Mouse (Mus musculus) urinary bladder, postnatal 36 days (tissue): ENCODE results near the gene Rnf20.
"Not testable (repeated sequence)": the region's sequence is repeated elsewhere in the genome, so short reads cannot be mapped to it uniquely, and the experiment has no call there.

Experiments
- DNase-seq, 2 experiments: peaks; one replicate each; pipeline ENCODE4 v3.0.0; 2022; ENCODE audit warnings: low spot score in 2 of 2, mixed read lengths in 1 of 2

The Rnf20 gene

DNA sequence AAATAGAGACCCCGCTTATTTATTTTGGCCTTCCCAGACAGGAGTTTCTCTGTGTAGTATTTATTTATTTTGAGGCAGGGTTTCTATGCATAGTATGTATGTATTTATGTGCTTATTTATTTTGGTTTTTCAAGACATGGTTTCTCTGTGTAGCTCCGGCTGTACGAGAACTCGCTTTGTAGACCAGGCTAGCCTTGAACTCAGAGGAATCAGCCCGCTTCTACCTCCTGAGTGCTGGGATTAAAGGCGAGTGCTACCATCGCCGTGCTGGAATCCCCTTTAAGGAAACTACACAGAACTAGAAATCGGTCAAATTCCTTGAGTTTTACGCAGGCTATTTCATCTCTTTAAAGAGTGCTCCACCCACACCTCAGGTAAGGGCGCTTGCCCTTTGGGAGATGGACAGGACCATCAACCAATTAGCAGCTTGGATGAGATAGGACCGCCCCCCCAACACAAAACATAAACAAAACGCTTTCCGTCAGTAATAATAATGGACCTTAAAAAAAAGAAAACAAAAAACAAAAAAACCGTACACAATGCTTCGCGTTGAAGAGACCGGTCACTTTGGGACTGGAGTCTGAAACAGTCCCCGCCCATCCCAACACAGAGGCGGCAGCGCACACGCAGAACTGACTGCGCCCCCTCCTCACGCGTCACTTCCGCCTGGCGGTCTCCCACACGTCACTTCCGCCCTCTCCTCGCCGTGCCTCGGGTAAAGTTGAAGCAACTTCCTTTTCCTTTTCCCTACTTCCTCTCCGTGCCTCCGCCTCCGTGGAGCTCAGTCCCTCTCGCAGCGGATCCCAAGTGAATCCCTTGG, at the start of gene Rnf20:
Rnf20 (plus strand) TSS at position 688 of the 820 bp plus-strand sequence.
- DNase-seq, result peak; percentile 92 to 97

GRCm38 (mm10) chr4:49583965-49584831, 47.6 kb upstream of the Rnf20 start:
- peak in 1 of 2 experiments; percentile 43 for DNase-seq

GRCm38 (mm10) chr4:49585524-49586101, 46.2 kb upstream of the Rnf20 start:
- peak in 1 of 2 experiments; percentile 18 for DNase-seq

GRCm38 (mm10) chr4:49586811-49587210, 45.0 kb upstream of the Rnf20 start:
- no peak for DNase-seq

- no peak for DNase-seq
Measured at GRCm38 (mm10) chr4:49590152-49590551, 41.7 kb upstream of the Rnf20 start.

DNA sequence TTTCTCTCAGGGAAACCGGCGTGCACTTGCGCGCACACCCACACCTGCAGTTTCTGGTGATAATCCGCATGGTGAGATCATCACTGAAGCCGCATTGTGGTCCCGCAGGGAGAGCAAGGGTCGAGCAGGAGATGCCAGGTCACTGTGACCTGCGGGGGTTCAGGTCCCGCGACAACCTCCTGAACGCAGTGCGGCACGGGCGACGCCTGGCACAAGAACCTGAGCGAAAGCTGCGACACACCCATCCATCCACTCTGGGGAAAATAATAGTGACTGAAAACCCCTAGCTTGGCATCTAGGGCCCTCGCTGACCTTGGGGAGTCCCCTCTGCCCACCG, 35.0 kb upstream of the Rnf20 start:
- DNase-seq, result no peak

DNA sequence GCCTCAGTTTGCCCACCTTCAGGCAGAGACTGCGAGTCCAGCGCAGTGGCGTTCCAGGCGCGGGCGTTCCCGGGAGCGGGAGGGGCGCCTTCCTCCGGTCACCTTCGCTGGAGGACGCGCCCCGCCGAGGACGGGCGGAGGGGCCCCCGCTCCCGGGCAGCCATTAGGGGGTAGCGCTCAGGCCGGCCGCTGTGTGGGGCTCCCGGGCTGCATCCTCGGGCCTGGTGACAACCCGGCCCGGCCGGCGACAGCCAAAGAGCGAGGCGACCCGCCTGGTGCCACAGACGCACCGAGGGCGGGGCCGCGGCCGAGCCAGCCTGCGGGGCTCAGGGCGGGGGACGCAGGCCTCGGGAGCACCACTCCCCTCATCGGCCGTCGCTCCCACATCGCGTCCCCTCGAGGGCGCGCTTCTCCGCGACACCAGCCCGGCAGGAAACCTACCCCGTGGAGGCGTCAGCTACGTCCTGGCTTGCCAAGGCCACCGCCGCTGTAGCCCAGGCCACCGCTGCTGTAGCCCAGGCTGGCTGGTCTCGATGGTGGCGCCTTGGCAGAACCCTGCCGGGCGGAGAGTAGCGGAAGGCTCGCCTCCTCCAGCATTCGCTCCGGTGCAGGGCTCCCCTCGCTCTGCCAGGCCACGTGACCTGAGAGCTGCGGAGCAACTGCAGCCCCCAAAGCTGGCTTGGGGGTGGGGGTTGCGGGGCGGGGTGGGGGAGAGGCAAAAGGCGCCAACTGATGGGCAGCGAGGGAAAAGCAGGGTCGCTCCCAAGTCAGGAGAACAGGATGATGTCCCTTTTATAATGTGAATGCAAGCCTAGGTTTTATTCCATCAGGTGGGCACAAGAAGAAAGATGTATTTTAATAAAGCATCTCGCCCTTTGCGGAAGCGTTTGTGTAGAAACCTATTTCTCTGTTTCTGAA, 34.4 kb upstream of the Rnf20 start, which contains the start of gene Tmem246:
Tmem246 (minus strand) TSS at position 694 of the 918 bp plus-strand sequence.
- DNase-seq, result peak; percentile 68 to 73

DNA sequence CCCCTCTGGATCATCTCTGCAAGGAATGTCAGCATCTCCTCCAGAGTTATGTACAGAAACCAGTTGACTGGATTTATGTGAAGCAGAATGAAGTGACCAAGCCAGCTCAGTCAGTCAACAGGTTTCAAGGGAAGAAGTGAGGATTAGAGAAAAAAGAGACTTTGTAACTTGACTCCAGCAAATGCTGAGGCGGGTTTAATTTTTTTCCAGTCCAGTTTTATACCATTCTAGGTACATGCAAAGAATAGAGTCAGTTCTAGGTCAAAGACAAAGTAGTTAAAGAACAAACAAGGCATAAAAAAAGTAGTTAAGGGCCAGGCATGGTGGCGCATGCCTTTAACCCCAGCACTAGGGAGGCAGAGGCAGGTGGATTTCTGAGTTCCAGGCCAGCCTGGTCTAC, 28.6 kb upstream of the Rnf20 start:
- no peak for DNase-seq

DNA sequence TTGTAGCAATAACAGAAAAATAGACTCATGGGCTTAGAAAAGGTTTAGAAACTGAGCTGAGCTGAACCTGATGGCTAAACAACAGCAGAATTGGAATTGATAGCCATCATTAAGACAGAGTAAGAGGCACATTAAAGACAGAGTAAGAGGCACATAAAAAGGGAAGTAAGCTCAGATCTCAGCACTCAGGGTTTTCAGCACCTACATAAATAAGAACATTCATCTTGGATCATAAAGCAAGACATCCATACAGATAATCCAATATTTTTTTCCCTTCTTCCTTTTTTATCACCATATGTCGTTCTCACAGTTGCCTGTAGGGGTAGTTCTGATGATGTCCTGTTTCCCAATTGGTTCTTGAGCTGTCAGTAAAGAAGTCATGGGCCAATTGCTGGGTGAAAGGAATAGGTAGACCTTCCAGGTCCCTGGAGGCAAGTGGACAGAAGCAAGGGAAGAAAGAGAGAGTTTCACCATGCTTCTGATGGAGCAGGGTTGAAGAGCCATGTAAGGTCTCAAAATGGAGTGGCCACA, 27.7 kb upstream of the Rnf20 start:
- DNase-seq, result no peak

- no peak for DNase-seq
Measured at GRCm38 (mm10) chr4:49604616-49605015, 27.2 kb upstream of the Rnf20 start.

DNA sequence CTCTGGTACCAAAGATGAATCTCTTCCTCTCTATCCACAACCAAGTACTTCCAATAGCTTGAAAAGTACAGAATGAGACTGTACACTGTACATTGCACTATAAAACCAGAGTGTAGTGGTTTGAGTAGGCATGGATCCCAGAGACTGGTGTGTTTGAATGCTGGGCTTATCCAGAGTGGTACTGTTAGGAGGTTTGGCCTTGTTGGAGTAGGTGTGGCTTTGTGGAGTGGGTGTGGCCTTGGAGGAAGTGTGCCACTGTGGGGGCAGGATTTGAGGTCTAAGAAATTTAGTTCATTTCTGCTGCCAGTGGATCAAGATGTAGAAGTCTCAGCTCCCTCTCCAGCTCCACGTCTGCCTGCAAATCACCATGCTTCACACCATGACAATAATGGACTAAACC, 26.3 kb upstream of the Rnf20 start:
- DNase-seq, result no peak

- no peak for DNase-seq
Measured at GRCm38 (mm10) chr4:49616924-49617323, 14.9 kb upstream of the Rnf20 start.

GRCm38 (mm10) chr4:49619861-49620260, 11.9 kb upstream of the Rnf20 start:
- DNase-seq, result not testable (repeated sequence)

DNA sequence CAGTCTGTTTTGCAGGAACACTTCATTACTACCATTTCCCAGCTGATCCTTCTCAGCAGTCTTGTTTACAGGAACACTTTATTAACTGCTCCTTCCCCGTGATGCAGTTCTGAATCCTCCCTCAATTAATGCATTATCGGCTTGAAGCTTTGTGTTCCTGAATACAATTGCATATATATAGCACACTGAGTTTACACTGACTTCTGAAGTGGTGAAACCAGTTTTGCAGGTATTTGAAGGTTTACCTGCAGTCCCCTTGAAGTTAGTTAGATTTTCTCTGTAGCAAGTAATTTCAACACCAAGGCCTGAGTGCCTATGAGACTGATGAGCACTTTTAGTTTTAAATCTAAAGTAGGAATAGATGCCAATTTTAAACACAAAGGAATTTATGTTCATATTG, 9.5 kb upstream of the Rnf20 start:
- no peak for DNase-seq

DNA sequence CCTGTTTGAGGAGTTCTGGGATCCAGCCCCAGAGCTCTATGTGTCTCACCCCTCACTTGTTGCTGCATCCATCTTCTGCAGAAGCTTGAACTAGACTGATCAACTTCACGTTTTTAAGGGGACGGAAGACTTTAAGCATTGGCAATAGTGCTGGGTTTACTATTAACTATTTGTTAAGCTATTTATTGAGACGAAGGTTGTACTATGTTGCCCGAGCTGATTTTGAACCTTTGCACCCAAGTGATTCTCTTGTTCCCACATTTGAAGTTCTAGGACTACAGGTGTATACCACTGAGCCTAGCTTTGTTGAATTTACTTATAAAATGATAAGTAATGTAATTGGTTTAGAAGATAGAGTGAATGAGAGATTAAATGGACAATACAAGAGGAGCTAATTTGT, 7.9 kb upstream of the Rnf20 start:
- DNase-seq, result no peak

DNA sequence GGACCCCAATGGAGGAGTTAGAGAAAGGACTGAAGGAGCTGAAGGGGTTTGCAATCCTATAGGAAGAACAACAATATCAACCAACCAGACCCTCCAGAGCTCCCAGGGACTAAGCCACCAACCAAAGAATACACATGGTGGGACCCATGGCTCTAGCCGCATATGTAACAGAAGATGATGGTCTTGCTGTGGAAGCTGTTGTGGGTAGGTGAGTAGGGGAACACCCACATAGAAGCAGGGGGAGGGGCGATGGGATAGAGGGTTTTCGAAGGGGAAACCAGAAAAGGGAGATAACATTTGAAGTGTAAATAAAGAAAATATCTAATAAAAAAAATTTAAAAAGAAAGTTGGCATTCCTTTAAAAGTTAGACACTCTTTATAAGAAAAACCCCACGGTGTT, 6.8 kb upstream of the Rnf20 start:
- DNase-seq, result not testable (repeated sequence)

- DNase-seq, result peak; percentile 72 to 76
Measured at GRCm38 (mm10) chr4:49626973-49627372, 4.8 kb upstream of the Rnf20 start.

DNA sequence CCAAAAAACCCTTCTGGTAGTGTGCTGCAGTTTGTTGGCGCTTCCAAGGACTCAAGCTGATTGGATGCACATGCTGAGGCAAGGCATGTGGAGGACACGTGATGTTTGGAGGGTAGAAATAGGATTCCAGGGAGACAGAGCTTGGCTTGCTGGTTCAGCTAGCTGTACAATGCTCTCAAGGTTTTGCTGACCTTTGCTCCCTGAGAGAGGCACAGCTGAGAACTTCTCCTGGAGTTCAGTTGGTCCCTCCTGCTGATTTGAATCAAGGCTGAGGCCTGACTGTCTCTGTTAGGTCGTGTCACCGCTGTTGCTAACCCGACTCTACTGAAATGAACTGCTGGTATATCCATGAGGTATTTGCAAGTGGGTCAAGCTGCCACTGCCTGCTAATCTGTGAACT, 2.9 kb upstream of the Rnf20 start:
- DNase-seq, result no peak

- no peak for DNase-seq
Measured at GRCm38 (mm10) chr4:49632139-49632481, 304 bp downstream of the Rnf20 start.

- no peak for DNase-seq
Measured at GRCm38 (mm10) chr4:49637821-49638220, 6.0 kb downstream of the Rnf20 start.

DNA sequence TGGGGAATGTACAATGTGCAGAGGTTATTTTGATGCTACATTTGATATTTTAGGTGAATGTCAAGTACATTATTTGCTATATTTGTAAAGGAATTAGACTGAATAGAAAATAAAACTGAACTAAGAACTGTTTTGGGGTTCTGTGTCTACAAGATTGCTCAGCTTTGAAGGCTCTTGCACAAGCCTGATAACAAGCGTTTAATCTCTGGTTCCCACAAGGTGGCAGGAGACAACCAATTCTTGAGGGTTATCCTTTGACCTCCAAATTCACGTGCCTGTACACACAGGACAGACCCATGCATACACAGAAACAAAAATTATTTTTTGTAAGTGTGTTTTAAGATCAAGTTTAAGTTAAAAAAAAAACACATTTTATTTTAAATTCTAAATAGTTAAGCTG, 8.1 kb downstream of the Rnf20 start:
- DNase-seq, result no peak
